Mouse (Mus musculus) lung, adult 2 months (tissue): ENCODE results near the gene Plekha6.

ENCODE experiments used
- CTCF ChIP-seq: fragments of 200-500 bp; IDR thresholded peaks from 2 replicates; pipeline ENCODE4 v1.5.1; 2011; ENCODE audit warnings: mild to moderate bottlenecking, low read length, control low read depth; ENCODE audit not compliant: insufficient read depth
- POLR2A ChIP-seq: fragments of 200-500 bp; IDR thresholded peaks from 2 replicates; pipeline ENCODE4 v1.6.1; 2011; ENCODE audit warnings: low read depth, mild to moderate bottlenecking, control low read depth, low read length, borderline replicate concordance; ENCODE audit errors: extremely low read depth

GRCm38 (mm10) chr1:133204341-133204849 is 40.4 kb downstream of the Plekha6 start:
- TF ChIP-seq CTCF = no peak
- TF ChIP-seq POLR2A = no peak
